Mouse (Mus musculus) limb, embryonic 14.5 days (tissue): Measurements from ENCODE around the gene Zan. TPM values are rescaled to one million over a fixed set of nuclear protein-coding genes. Genes with fewer than 3 reads are reported as not detected.

ENCODE experiments used
- ATAC-seq: fragments of 200-750 bp; cut with Nextera tagmentation; 2 replicates; pipeline ENCODE4 v1.8.0; 2017; ENCODE audit warnings: low read depth, moderate number of reproducible peaks, moderate TSS enrichment; ENCODE audit not compliant: low FRiP score
- DNase-seq: peaks from one replicate; pipeline ENCODE4 v3.0.0-alpha.2; 2015; ENCODE audit warnings: low spot score
- H3K27ac ChIP-seq: fragments of 300-500 bp; sonication (generic); replicated peaks from 2 replicates; pipeline ENCODE4 v1.5.1; 2014; ENCODE audit warnings: low read depth, mild to moderate bottlenecking, low read length, moderate library complexity, mixed read lengths
- H3K27me3 ChIP-seq: fragments of 300-500 bp; sonication (generic); 2 replicates; pipeline ENCODE4 v1.6.1; 2014; ENCODE audit warnings: low read length, mixed read lengths; ENCODE audit not compliant: control insufficient read depth, insufficient read depth
- H3K36me3 ChIP-seq: fragments of 300-500 bp; sonication (generic); 2 replicates; pipeline ENCODE4 v1.6.1; 2014; ENCODE audit warnings: mild to moderate bottlenecking, low read length, moderate library complexity, mixed read lengths; ENCODE audit not compliant: control insufficient read depth, insufficient read depth
- H3K4me1 ChIP-seq: fragments of 300-500 bp; sonication (generic); 2 replicates; pipeline ENCODE4 v1.6.1; 2014; ENCODE audit warnings: antibody characterized with exemption, low read length, mixed read lengths; ENCODE audit not compliant: control insufficient read depth, insufficient read depth
- H3K4me2 ChIP-seq: fragments of 300-500 bp; sonication (generic); replicated peaks from 2 replicates; pipeline ENCODE4 v1.6.1; 2014; ENCODE audit warnings: low read depth, mild to moderate bottlenecking, low read length, moderate library complexity; ENCODE audit not compliant: severe bottlenecking
- H3K4me3 ChIP-seq: fragments of 300-500 bp; sonication (generic); replicated peaks from 2 replicates; pipeline ENCODE4 v1.5.1; 2014; ENCODE audit warnings: low read length
- H3K9ac ChIP-seq: fragments of 300-500 bp; sonication (generic); 2 replicates; pipeline ENCODE4 v1.6.1; 2014; ENCODE audit warnings: mild to moderate bottlenecking, low read depth, low read length, moderate library complexity; ENCODE audit not compliant: severe bottlenecking
- H3K9me3 ChIP-seq: fragments of 300-500 bp; sonication (generic); 2 replicates; pipeline ENCODE4 v1.6.1; 2016; ENCODE audit warnings: low read length; ENCODE audit not compliant: control insufficient read depth
- POLR2A ChIP-seq: fragments of 200-500 bp; IDR thresholded peaks from 2 replicates; pipeline ENCODE4 v1.8.0; 2012; ENCODE audit warnings: inconsistent platforms, mild to moderate bottlenecking, moderate library complexity, borderline replicate concordance; ENCODE audit not compliant: insufficient read depth, insufficient read length; ENCODE audit errors: extremely low read depth
- WGBS: fragments of 180-500 bp; shearing (Covaris S2); extraction: QIAGEN DNeasy Blood & Tissue Kit; methylation state at CpG from one replicate; pipeline ENCODE4 v1.1.7; 2014; 5-methylcytosine and 5-hydroxymethylcytosine counted together
- polyA plus RNA-seq, 2 experiments: library from polyadenylated mRNA; depleted of rRNA in 1 of 2; stranded (reverse) in 1 of 2; unstranded in 1 of 2; fragments of >200 nt; fragmentation: Nextera tagmentation in 1 of 2; extraction: Ambion mirVana in 1 of 2; gene quantifications; 2 replicates each; pipeline versions ENCODE4 v1.2.1 to v1.2.3; 2012 to 2014

Gene Zan
- polyA plus RNA-seq, 2 experiments: 0.35 TPM; not detected in 1

DNA sequence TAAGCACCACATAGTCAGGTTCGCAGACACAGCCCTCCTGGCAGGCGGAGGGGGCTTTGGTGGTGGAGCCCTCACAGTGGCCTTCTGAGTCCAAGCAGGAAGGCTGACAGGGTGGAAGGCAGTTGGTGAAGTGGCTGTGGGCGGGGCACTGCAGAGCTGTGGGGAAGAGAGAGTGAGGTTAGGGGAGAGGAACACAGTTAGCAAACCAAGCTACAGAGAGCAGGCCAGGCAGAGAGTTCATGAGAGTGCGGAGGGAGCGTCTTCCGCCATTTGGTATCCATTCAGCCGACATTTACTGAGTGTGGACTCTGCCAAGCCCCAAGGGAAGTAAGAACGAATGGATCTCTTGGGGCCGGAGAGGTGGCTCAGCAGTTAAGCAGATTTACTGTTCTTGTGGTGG is 57.8 kb downstream of the Zan start:
- no peaks in the 10 kb centered on the region for H3K4me1 ChIP-seq
- no peak overlapping the region for H3K9ac ChIP-seq
- 59% methylated on average over 9 of the region's 9 CpGs for WGBS
- DNase-seq (no peak), ATAC-seq (no peak)
- no peaks in the 10 kb centered on the region for H3K9me3 ChIP-seq
- H3K27ac ChIP-seq: no peak overlapping the region
- H3K4me3 ChIP-seq: no peak overlapping the region
- H3K27me3 ChIP-seq: no peaks in the 10 kb centered on the region
- no peak for TF ChIP-seq POLR2A
- H3K4me2 ChIP-seq: no peak overlapping the region
- H3K36me3 ChIP-seq: no peaks in the 10 kb centered on the region

GRCm38 (mm10) chr5:137414253-137414652 is 62.6 kb downstream of the Zan start:
- 59% methylated on average over 5 of the region's 5 CpGs for WGBS
- no peaks in the 10 kb centered on the region for H3K9me3 ChIP-seq
- DNase-seq: no peak
- no peak for ATAC-seq
- no peak overlapping the region for H3K9ac ChIP-seq
- no peak for TF ChIP-seq POLR2A
- H3K4me2 ChIP-seq: no peak overlapping the region
- no peak overlapping the region for H3K27ac ChIP-seq
- H3K36me3 ChIP-seq: no peaks in the 10 kb centered on the region
- no peak overlapping the region for H3K4me3 ChIP-seq
- H3K27me3 ChIP-seq: no peaks in the 10 kb centered on the region
- no peaks in the 10 kb centered on the region for H3K4me1 ChIP-seq

DNA sequence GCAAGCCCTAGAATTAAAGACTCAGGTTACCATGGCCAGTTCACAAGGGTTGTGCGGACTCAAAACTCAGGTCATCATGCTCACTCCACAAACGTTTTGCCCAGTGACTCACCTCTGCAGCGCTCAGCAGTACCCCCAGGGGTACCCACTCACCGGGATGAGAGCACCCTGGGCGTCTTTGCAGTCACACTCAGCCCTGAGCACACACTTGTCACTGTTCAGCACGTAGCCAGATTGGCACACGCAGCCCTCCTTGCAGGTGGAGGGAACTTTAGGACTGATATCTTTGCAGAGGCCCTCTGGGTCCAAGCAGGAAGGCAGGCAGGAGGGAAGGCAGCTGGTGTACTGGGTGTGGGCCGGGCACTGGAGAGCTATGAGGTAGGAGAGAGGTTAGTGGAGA is 65.6 kb downstream of the Zan start:
- Histone ChIP-seq H3K4me3 (no peak overlapping the region), H3K27ac (no peak overlapping the region), H3K4me1 (no peaks in the 10 kb centered on the region), H3K36me3 (no peaks in the 10 kb centered on the region), H3K4me2 (no peak overlapping the region), H3K27me3 (no peaks in the 10 kb centered on the region), H3K9ac (no peak overlapping the region), H3K9me3 (no peaks in the 10 kb centered on the region)
- no peak for DNase-seq
- 70% methylated on average over 8 of the region's 8 CpGs for WGBS
- no peak for ATAC-seq
- TF ChIP-seq POLR2A: no peak

- DNase-seq (no peak), ATAC-seq (no peak)
- Histone ChIP-seq H3K4me2 (no peak overlapping the region), H3K4me3 (no peak overlapping the region), H3K9me3 (no peaks in the 10 kb centered on the region), H3K4me1 (no peaks in the 10 kb centered on the region), H3K9ac (no peak overlapping the region), H3K27ac (no peak overlapping the region), H3K27me3 (no peaks in the 10 kb centered on the region), H3K36me3 (no peaks in the 10 kb centered on the region)
- TF ChIP-seq POLR2A: no peak
- WGBS: 88% methylated on average over 3 of the region's 3 CpGs
Observed at GRCm38 (mm10) chr5:137410549-137410948, 66.3 kb downstream of the Zan start.

- Histone ChIP-seq H3K36me3 (no peaks in the 10 kb centered on the region), H3K27me3 (no peaks in the 10 kb centered on the region), H3K27ac (no peak overlapping the region), H3K4me1 (no peaks in the 10 kb centered on the region), H3K9me3 (no peaks in the 10 kb centered on the region), H3K4me2 (no peak overlapping the region), H3K9ac (no peak overlapping the region), H3K4me3 (no peak overlapping the region)
- WGBS: 76% methylated on average over 3 of the region's 3 CpGs
- no peak for TF ChIP-seq POLR2A
- ATAC-seq (no peak), DNase-seq (no peak)
Observed at GRCm38 (mm10) chr5:137410066-137410465, 66.8 kb downstream of the Zan start.

DNA sequence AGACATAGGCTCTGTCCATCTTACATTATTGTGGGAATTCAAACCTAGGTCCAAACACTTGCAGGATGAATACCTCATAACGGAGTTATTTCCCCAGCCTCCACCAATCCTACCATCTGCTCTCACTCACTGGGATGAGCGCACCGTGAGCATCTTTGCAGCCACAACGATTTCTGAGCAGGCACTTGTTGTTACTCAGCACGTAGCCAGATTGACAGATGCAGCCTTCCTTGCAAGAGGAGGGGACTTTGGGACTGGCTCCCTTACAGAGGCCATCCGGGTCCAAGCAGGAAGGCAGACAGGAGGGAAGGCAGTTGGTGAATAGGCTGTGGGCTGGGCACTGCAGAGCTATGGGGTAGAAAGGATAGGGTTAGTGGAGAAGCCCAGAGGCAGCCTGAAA is 67.4 kb downstream of the Zan start:
- ATAC-seq (no peak), DNase-seq (no peak)
- no peak for TF ChIP-seq POLR2A
- Histone ChIP-seq H3K9me3 (no peaks in the 10 kb centered on the region), H3K27ac (no peak overlapping the region), H3K4me3 (no peak overlapping the region), H3K9ac (no peak overlapping the region), H3K4me1 (no peaks in the 10 kb centered on the region), H3K36me3 (no peaks in the 10 kb centered on the region), H3K4me2 (no peak overlapping the region), H3K27me3 (no peaks in the 10 kb centered on the region)
- 74% methylated on average over 6 of the region's 6 CpGs for WGBS
